Mouse (Mus musculus): Measurements from ENCODE around the gene Nt5c2.

GRCm38 (mm10) chr19:46929044-46929587 is 85.8 kb downstream of the Nt5c2 start:
- TF ChIP-seq CTCF (IDR thresholded peaks at IDR 0.05; ENCODE audit: low read depth) (no peak), EP300 (IDR thresholded peaks at IDR 0.05; ENCODE audit: low read depth) (no peak)

Data from liver, postnatal 0 days (tissue).